Mouse (Mus musculus) heart, postnatal 0 days (tissue): ENCODE results near the gene AC129217.1. TPM values are rescaled to one million over a fixed set of nuclear protein-coding genes. Genes with fewer than 3 reads are reported as not detected.

Source experiments
- ATAC-seq: fragments of 200-750 bp; cut with Nextera tagmentation; 2 replicates; pipeline ENCODE4 v1.8.0; 2017; ENCODE audit warnings: low read depth, moderate number of reproducible peaks, moderate library complexity; ENCODE audit not compliant: insufficient read depth
- DNase-seq: peaks from one replicate; pipeline ENCODE4 v3.0.0-alpha.2; 2016; ENCODE audit warnings: low spot score
- H3K27ac ChIP-seq: fragments of 300-500 bp; sonication (generic); 2 replicates; pipeline ENCODE4 v1.5.1; 2014; ENCODE audit warnings: low read depth, mild to moderate bottlenecking
- H3K27me3 ChIP-seq: fragments of 300-500 bp; sonication (generic); 2 replicates; pipeline ENCODE4 v1.6.1; 2014; ENCODE audit warnings: low read length, mixed read lengths; ENCODE audit not compliant: control insufficient read depth, insufficient read depth
- H3K36me3 ChIP-seq: fragments of 300-500 bp; sonication (generic); replicated peaks from 2 replicates; pipeline ENCODE4 v1.6.1; 2014; ENCODE audit warnings: low read length, mixed read lengths; ENCODE audit not compliant: control insufficient read depth, insufficient read depth
- H3K4me1 ChIP-seq: fragments of 300-500 bp; sonication (generic); 2 replicates; pipeline ENCODE4 v1.6.1; 2014; ENCODE audit warnings: antibody characterized with exemption; ENCODE audit not compliant: control insufficient read depth, insufficient read depth
- H3K4me2 ChIP-seq: fragments of 300-500 bp; sonication (generic); 2 replicates; pipeline ENCODE4 v1.6.1; 2014; ENCODE audit warnings: low read depth, mild to moderate bottlenecking, low read length, moderate library complexity
- H3K4me3 ChIP-seq: fragments of 300-500 bp; sonication (generic); 2 replicates; pipeline ENCODE4 v1.5.1; 2014; ENCODE audit warnings: low read depth, low read length
- H3K9ac ChIP-seq: fragments of 300-500 bp; sonication (generic); replicated peaks from 2 replicates; pipeline ENCODE4 v1.6.1; 2014; ENCODE audit warnings: low read depth, low read length, mixed read lengths
- H3K9me3 ChIP-seq: fragments of 300-500 bp; sonication (generic); replicated peaks from 2 replicates; pipeline ENCODE4 v1.6.1; 2016; ENCODE audit warnings: low read length; ENCODE audit not compliant: control insufficient read depth
- CTCF ChIP-seq: IDR thresholded peaks from 2 replicates; pipeline ENCODE4 v1.5.1; 2016; ENCODE audit warnings: antibody characterized with exemption, control low read depth, low read depth
- EP300 ChIP-seq: IDR thresholded peaks from 2 replicates; pipeline ENCODE4 v1.6.1; 2016; ENCODE audit warnings: antibody characterized with exemption, low read depth
- WGBS: fragments of 180-500 bp; shearing (Covaris S2); extraction: QIAGEN DNeasy Blood & Tissue Kit; methylation state at CpG from one replicate; pipeline ENCODE4 v1.1.7; 2014; 5-methylcytosine and 5-hydroxymethylcytosine counted together
- polyA plus RNA-seq: library from polyadenylated mRNA; unstranded; fragments of >200 nt; fragmentation: Nextera tagmentation; extraction: Ambion mirVana; gene quantifications from 2 replicates; pipeline ENCODE4 v1.2.1, GENCODE M21; 2015
- total RNA-seq: library from RNA; depleted of rRNA; stranded (reverse); fragments of >200 nt; gene quantifications from 2 replicates; pipeline ENCODE4 v1.2.3, GENCODE M21; 2014; ENCODE audit warnings: low replicate concordance

AC129217.1 gene
- total and polyA plus RNA-seq, 2 experiments from 2014 or later: not detected

DNA sequence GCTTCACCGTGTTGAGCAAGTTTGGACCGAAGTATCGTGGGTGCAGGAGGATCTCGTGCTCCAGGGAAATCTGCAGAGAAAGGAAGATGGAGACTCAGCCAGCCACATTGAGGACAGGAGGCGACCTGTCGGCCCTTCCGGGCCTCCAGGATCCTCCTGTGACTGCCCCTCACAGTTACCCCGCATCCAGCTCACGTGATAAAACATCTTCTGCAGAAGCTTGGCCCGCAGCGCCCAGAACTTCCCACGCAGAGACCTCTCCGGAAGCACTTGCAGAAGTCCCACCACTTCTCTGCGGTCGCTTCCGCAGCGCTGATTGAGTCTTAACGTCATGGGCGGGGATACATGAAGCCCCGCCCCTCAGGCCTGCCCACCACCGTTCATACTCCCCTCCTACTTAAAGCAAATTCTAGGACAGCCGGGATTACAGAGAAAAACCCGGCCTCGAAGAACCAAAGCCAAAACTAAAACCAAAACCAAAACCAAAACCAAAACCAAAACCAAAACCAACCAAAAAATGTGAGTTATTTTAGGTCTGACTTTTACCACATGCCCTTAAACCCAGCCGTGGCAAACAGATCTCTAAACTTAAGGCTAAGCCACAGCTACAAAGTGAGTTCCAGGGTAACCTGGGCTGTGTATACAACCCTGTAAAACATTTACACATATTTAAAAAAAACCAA, 31.2 kb upstream of the AC129217.1 start, which contains the start of gene Polr2g:
Gene Polr2g, minus strand, starts transcription at position 314 of the 683 bp plus-strand sequence.
- Histone ChIP-seq H3K9me3 (no peaks in the 10 kb centered on the region), H3K9ac (peak within 1 kb of the TSS; percentile 68), H3K4me3 (peak within 1 kb of the TSS; percentile 71), H3K27ac (peak within 1 kb of the TSS; percentile 73), H3K36me3 (peaks cover 25% of the 10 kb centered on the region), H3K4me2 (peak within 1 kb of the TSS; percentile 76), H3K27me3 (no peaks in the 10 kb centered on the region), H3K4me1 (peaks cover 13% of the 10 kb centered on the region; the same call in 1 of the 2 replicates)
- no peak for TF ChIP-seq CTCF
- peak; percentile 20; the same call in 1 of the 2 replicates for TF ChIP-seq EP300
- peak; percentile 78 for ATAC-seq
- 1% methylated on average over 25 of the region's 25 CpGs for WGBS
- peak; percentile 96 for DNase-seq

DNA sequence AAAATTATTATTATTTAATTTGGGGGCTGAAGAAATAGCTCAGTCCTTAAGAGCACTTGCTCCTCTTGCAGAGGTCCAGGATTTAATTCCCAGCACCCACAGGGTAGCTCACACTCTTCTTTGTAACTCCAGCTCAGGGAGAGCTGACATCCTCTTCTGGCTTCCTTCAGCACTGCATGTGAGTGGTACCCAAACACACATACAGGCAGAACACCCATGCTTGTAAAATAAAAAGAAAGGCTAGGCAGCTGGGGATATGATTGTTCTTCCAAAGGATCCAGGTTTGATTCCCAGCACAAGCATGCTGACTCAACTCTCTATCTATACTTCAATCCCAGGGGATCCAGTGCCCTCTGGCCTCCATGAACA, 30.6 kb upstream of the AC129217.1 start:
- peak overlapping the region; percentile 71 for H3K4me3 ChIP-seq
- H3K27me3 ChIP-seq: no peaks in the 10 kb centered on the region
- DNase-seq (no peak), ATAC-seq (no peak)
- no peaks in the 10 kb centered on the region for H3K9me3 ChIP-seq
- H3K27ac ChIP-seq: peak overlapping the region; percentile 73
- H3K4me2 ChIP-seq: peak overlapping the region; percentile 76
- TF ChIP-seq CTCF: no peak
- no peak for TF ChIP-seq EP300
- no peak overlapping the region for H3K9ac ChIP-seq
- H3K4me1 ChIP-seq: peaks cover 13% of the 10 kb centered on the region; the same call in 1 of the 2 replicates
- peaks cover 20% of the 10 kb centered on the region for H3K36me3 ChIP-seq

DNA sequence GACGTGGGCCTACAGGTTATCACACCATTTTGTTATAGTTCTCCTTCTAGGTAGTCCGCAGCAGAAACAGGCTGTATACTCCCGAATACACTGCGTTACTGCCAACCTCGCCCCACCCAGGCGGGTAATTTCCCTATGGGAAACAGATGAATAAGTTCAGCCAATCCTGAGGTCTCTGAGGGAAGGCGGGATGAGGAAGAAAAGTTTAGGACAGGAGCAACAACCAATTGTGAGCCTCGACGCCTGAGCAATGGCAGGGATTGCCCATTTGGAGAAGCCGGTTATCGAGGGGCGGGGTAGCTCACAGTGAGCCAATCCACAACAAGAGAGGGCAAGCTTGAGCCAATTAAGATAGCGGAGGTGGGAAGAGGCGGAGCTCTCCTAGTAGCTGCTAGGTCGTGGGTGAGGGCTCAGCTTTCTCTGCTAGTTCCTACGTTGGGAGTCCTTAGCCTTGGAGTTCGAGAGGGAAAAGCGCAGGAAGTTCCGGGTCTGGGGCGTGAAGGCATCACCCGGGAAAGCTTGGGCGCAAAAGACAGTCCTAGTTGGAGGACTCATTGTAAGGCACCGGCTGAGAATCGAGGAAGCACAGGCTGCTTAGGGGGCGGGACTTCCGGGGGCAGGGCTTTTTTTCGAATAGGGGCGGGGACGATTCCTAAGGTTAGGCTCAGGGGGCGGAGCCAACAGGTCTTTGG, 27.3 kb upstream of the AC129217.1 start, which contains the start of gene Zbtb3:
Gene Zbtb3, plus strand, starts transcription at position 426 of the 692 bp plus-strand sequence.
- ATAC-seq (peak; percentile 97), DNase-seq (peak; percentile 99)
- Histone ChIP-seq H3K36me3 (peaks cover 18% of the 10 kb centered on the region; the same call in 1 of the 2 replicates), H3K27ac (peak within 1 kb of the TSS; percentile 85), H3K9me3 (no peaks in the 10 kb centered on the region), H3K27me3 (no peaks in the 10 kb centered on the region), H3K4me1 (peaks cover 13% of the 10 kb centered on the region; the same call in 1 of the 2 replicates), H3K4me3 (peak within 1 kb of the TSS; percentile 63), H3K4me2 (peak within 1 kb of the TSS; percentile 73), H3K9ac (peak within 1 kb of the TSS; percentile 40)
- TF ChIP-seq EP300 (no peak), CTCF (no peak)
- WGBS: under 1% methylated on average over 30 of the region's 30 CpGs

GRCm38 (mm10) chr19:8803204-8803780, 26.3 kb upstream of the AC129217.1 start:
- peaks cover 19% of the 10 kb centered on the region; the same call in 1 of the 2 replicates for H3K36me3 ChIP-seq
- no peaks in the 10 kb centered on the region for H3K27me3 ChIP-seq
- H3K4me2 ChIP-seq: peak overlapping the region; percentile 73; the same call in 1 of the 2 replicates
- TF ChIP-seq CTCF: no peak
- TF ChIP-seq EP300: no peak
- H3K4me1 ChIP-seq: peaks cover 9% of the 10 kb centered on the region; the same call in 1 of the 2 replicates
- H3K9me3 ChIP-seq: no peaks in the 10 kb centered on the region
- 88% methylated on average over 9 of the region's 9 CpGs for WGBS
- no peak for DNase-seq
- H3K4me3 ChIP-seq: no peak overlapping the region
- H3K27ac ChIP-seq: no peak overlapping the region
- ATAC-seq: no peak
- no peak overlapping the region for H3K9ac ChIP-seq

DNA sequence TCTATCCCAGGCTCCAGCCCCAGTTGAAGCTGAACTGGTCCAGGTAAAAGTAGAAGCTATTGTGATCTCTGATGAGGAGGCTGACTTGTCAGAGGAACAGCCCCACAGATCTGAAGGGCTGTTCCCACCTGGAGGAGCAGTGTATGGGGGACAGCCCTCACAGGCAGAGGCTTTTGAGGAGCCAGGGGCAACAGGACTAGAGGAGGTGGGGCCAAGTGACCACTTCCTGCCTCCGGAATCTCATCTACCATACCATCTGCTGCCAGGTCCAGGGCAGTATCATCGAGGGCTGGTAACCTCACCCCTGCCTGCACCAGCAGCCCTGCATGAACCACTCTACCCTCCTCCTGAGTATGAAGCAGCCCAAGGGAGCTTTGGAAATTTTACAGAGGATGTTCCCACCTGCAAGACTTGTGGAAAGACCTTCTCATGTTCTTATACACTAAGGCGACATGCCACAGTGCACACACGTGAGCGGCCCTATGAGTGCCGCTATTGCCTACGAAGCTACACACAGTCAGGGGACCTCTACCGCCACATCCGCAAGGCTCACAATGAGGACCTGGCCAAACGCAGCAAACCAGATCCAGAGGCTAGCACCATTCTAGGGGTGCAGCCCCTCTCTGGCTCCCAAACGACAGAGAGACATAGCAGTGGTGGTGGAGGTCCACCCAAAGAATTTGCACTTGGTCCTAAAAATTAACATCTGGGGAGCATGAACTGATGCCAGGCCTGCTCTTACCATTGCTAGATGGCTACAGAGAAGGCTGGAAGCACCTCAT, 25.5 kb upstream of the AC129217.1 start:
- 87% methylated on average over 11 of the region's 11 CpGs for WGBS
- Histone ChIP-seq H3K27ac (no peak overlapping the region), H3K4me1 (peaks cover 9% of the 10 kb centered on the region; the same call in 1 of the 2 replicates), H3K4me3 (no peak overlapping the region), H3K4me2 (no peak overlapping the region), H3K9ac (no peak overlapping the region), H3K36me3 (peaks cover 24% of the 10 kb centered on the region), H3K9me3 (no peaks in the 10 kb centered on the region), H3K27me3 (no peaks in the 10 kb centered on the region)
- DNase-seq: no peak
- ATAC-seq: no peak
- TF ChIP-seq CTCF: no peak
- no peak for TF ChIP-seq EP300
